Mouse (Mus musculus): ENCODE measurements around the gene Slc8a1.

DNA sequence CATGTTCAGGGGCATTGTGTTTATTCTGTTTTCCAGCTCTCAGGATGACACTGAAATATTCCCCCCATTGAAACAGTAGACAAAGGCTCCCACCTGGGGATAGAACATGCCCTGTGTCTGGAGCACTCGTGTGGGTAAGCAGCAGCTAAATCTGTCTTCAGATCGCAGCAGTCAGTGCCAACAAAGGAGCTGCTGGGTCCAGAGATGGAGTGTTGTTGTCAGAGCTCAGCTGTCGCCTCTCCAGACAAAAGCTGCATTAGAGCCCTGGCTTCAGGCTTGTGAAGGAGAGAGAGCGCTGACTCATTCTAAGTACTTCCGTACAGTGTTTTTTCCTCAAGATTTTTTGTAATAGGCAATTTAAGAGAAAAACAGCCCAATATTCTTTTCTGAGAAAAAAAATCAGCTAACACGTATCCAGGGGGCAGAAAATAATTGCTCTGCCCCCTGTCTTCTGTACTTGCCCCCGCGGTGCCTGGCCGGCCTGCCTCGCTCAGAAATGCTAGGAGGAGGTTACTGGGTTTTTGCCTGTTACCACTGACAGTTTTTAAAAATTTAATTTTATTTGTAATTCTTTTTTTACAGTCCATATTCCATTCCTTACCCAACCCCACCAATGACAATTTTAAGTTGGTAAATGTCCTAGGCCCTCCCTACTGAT lies 318.2 kb downstream of the Slc8a1 start:
- TF ChIP-seq CTCF (IDR thresholded peaks at IDR 0.05) (no peak), POLR2A (IDR thresholded peaks at IDR 0.05; ENCODE audit: insufficient read depth, low read depth, low read length) (no peak), EP300 (IDR thresholded peaks at IDR 0.05; ENCODE audit: insufficient read depth, low read depth, low read length) (no peak)

Measured in heart, adult 2 months (tissue).